Mouse (Mus musculus) spleen, postnatal 36 days (tissue): ENCODE data around the gene Ocm.
A peak's percentile ranks its signal among the peaks of the same experiment; 100 is the strongest.

Experiments
- DNase-seq, 2 experiments: peaks; one replicate each; pipeline ENCODE4 v3.0.0; 2022; ENCODE audit warnings: low spot score in 2 of 2, mixed read lengths in 1 of 2

The Ocm gene

DNA sequence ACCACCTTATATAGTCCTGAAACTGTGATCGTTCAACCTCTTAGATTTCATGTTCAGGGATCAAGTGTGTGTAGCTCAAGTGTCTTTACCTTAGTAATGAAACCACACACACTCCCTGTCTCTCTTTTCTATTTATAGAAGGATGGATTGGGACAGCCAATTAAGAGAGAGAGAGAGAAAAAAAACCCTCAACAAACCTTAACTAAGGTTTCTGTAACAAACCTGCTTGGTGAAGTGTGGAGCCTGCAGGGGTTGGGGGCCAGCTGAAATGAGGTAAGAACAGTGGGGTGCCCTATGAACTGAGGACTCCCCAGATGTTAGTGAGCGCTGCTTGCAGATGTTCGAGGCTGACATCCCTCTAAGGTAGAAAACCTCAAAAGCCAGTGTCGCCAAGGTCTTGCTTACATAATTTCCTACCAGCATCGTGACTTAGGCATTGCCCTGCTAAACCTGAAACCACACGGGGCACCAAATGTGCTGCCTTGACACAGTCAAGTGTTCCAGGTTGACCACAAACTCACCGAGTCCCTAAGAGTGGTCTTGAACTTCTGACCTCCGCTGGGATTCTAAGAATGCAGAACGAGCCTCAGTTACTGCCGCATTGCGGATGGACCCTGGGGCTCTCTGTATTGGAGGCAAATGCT is at the start of gene Ocm:
TSS of gene Ocm (minus strand) at position 51 of the 644 bp plus-strand sequence.
- DNase-seq = no peak

GRCm38 (mm10) chr5:144071249-144071648 is 44.8 kb upstream of the Ocm start:
- no peak for DNase-seq

DNA sequence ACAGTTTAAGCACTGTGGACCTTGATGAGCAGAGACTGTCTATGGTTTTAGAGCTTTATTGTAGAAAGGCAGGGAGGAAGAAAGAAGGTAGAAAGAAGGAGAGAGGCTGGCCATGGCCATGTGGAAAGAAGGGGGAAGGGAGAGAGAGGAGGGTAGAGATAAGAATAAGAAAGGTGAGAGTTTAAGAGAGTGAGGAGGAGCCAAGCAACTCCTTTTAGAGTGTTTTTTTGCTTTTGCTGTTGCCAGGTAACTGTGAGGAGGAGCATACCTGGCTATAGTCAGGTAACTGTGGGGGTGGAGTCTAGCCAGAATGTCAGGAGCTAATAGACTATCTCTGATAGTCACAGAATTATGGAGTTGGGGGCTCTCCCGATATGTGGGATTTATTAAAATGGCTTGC is 43.6 kb upstream of the Ocm start:
- no peak for DNase-seq

GRCm38 (mm10) chr5:144066036-144066435 is 39.6 kb upstream of the Ocm start:
- no peak for DNase-seq

DNA sequence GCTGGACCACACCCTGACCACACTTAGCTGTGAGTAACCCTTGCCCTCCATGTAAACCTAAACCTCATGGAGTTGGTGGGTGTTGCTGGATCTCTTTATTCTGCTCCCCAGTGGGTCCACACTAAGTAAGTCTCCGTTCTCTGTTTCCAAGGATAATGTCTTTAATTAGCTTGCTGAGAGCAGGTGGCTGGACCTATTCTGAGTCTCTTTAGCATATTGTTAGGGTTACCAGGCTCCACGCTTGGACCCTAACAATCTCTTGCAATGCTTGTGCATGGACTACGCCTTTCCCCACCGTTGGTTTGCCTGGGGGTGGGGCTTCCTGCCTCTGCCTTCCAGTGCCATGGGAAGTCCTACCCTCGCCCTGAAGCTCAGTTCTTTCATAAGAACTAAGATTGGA is 37.6 kb upstream of the Ocm start:
- no peak for DNase-seq

- no peak for DNase-seq
These were observed 27.9 kb upstream of the Ocm start for GRCm38 (mm10) chr5:144054340-144054739.

GRCm38 (mm10) chr5:144053450-144053849 is 27.0 kb upstream of the Ocm start:
- DNase-seq = no peak

DNA sequence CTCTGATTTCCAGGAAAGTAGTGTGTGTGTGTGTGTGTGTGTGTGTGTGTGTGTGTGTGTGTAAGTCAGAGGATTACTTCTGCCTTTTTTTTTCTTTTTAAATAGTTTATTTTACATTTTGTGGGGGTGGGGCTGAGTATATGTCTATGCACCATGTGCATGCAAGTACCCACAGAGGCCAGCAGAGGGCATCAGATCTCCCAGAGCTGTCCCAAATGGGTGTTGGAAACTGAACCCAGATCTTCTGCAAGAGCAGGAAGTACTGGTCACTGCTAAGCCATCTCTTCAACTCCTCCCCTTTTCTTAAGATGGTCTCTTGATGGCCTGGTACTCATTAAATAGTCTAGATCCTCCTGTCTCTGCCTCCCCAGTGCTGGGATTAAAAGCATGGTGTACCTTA is 24.8 kb upstream of the Ocm start:
- peak in 1 of 2 experiments; percentile 10 for DNase-seq

GRCm38 (mm10) chr5:144049881-144050280 is 23.4 kb upstream of the Ocm start:
- no peak for DNase-seq

- DNase-seq = no peak
These were observed 20.9 kb upstream of the Ocm start for GRCm38 (mm10) chr5:144047324-144047723.

DNA sequence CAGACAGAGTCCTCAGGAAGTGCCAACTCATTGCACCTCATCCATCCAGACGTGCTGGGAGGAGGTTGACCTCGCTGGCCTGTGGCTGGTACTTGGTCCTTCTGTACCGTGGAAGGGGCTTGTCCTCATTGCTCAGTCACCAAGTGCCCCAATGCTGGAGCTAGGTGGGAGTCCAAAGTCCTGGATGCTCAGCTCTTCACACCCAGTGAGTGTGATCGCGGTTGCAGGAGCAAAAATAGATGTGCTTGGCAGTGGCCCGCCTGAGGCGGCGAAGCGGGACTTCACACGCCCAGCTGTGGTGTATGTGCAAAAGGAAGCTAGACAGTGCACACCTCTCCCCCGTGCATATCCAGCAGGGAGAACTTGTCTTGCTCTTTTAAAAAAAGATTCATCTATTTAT is 16.7 kb upstream of the Ocm start:
- no peak for DNase-seq

- peak; percentile 52 to 66 for DNase-seq
These were observed 14.4 kb upstream of the Ocm start for GRCm38 (mm10) chr5:144040720-144041364.

DNA sequence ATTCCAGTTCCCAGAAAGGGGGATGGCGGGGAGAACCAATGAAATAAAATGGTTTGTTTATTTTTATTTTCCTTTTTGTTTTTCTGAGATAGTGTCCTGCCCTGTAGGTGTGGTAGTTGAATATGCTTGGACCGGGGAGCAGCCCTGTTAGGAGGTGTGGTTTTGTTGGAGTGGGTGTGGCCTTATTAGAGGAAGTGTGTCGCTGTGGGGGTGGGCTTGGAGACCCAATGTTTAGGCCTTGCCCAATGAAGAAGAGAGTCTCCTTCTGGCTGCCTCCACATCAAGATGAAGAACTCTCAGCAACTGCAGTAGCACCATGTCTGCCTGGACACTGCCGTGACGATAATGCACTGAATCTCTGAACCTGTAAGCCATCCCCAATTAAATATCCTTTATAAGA is 13.4 kb upstream of the Ocm start:
- DNase-seq = no peak

GRCm38 (mm10) chr5:144039156-144039675 is 12.7 kb upstream of the Ocm start:
- no peak for DNase-seq

GRCm38 (mm10) chr5:144036952-144037351 is 10.5 kb upstream of the Ocm start:
- no peak for DNase-seq

DNA sequence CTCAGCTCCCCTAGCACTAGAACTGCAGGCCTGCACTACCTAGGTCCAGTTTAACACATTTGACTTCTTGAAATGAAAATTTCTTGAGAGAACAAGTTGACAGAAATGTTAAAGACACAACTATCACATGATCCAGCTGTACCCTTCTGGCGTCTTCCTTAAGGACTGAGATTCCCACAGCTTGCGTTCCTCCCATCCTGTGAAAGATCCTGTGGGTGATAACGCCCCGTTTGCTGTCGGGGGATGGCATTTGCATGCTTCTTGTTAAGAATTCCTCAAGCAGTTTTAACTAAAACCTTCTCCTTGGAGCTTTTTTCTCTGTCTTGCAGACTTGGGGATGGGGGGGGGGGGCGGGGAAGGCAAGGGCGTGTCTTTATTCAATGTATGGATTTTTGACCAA is 8.1 kb upstream of the Ocm start:
- no peak for DNase-seq

- no peak for DNase-seq
These were observed 6.0 kb upstream of the Ocm start for GRCm38 (mm10) chr5:144032491-144032890.

DNA sequence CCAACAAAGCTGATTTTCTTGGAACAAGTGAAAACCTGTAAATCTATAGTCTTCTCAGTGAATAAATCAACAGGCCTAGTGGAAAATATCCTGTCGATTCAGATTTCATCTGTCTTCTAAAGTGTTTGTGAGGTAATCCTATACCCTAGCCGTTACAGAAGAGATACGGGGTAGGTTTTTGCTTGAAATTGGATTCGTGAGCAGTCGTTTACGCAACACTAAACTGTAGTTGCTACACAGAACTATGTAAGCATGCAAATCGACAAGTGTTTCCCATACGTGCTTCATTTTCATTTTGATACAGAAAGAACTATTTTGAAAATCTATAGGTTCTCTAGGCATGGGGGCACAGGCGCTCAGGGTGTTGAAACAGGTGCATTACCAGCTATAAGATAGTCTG is 10.6 kb downstream of the Ocm start:
- no peak for DNase-seq

- DNase-seq = no peak
These were observed 11.2 kb downstream of the Ocm start for GRCm38 (mm10) chr5:144015312-144015650.

GRCm38 (mm10) chr5:144014551-144015311 is 11.7 kb downstream of the Ocm start, which contains the start of gene Ccz1:
Ccz1 (minus strand) TSS chr5:144014877.
- peak; percentile 75 to 83 for DNase-seq

DNA sequence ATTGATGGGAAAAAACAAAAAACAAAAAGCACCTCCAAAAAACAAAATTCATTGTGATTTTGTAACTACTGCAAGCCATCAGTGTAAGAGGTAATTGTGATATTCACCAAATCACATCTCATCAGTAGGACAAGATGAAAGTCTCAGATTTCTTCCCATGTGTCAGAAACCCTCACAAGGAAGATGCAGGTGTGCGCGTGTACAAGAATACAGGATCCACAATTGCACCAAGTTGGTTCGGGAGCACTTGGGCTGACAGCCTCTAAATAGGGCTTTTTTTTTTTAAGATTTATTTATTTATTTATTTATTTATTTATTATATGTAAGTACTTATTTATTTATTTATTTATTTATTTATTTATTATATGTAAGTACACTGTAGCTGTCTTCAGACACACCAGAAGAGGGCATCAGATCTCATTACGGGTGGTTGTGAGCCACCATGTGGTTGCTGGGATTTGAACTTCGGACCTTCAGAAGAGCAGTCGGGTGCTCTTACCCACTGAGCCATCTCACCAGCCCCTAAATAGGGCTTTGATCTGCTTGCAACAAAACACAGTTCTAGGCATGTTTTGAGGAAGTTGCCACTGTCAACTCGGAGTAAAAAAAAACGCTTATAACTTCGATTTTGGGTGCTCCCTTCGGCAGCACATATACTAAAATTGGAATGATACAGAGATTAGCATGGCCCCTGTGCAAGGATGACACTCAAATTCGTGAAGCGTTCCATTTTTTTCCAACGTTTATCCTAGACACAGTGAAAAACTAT is 12.9 kb downstream of the Ocm start:
- DNase-seq = peak in 1 of 2 experiments; percentile 7
